Mouse (Mus musculus): ENCODE data around the gene Grk4.

DNA sequence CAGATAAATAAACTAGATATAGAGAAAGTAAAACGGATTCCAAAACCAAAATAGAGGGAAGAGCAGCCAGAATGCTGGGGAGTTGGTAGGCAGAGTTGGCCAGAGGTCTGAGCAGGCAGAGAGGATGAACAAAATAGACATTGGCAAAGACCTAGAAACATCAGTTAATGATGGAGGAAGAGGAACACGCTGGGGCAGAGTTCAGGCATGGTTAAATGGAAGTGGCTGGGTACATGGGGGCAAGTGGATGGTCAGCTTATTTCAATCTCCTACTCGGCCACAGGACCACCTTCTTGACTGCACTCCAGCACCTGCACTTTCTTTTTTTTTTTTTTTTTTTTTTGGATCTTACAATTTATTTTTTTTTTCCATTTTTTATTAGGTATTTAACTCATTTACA, 18.2 kb upstream of the Grk4 start:
- TF ChIP-seq EP300 (IDR thresholded peaks at IDR 0.05; ENCODE audit: low read depth) (no peak), CTCF (IDR thresholded peaks at IDR 0.05; ENCODE audit: low read depth) (no peak)

Data from liver, embryonic 14.5 days (tissue).